14 mouse cellular contexts compared by ENCODE assay signal in the genomic region with DNA sequence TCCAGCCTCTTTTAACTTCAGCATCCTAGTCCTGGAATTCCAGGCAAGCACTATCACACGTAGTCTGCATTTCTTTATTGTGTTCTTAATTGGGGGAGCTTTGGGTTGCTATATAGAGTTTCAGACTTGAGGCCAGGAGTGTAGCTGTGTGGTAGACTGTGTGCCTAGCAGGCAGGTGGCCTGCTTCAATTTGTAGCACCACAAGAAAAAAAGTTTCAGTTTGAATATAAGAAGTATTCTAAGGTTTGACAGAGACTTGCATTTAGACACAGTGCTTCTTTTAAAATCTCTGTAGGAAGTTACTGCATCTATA. TPM values are rescaled to one million over a fixed set of nuclear protein-coding genes. Genes with fewer than 3 reads are reported as not detected.
DNase-seq lines count a peak whose midpoint lies in the region; ATAC-seq lines count a peak whose summit lies in the region.
"Had no signal": no experiment of that assay in that cellular context is flagged by ENCODE, and none has a peak within 500 bp of the region (broad histone marks: within the 10 kb centered on the region; RNA-seq: fewer than 3 reads in every experiment).

No protein-coding gene starts in this region.

- intact Hi-C loops in heart, postnatal 36 days (cut with DNase I): loop anchor here (5.0 kb wide), 1 partner anchor 37 kb away; the partner anchor contains the start of genes Elf1 and Wbp4

- DNase-seq in heart, postnatal 36 days: no peak
- peak; percentile 66 for DNase-seq in thymus, postnatal 25 days
- DNase-seq in thymus, adult 18-20 months: no peak
- no peak for DNase-seq in liver, embryonic 13.5 days
- DNase-seq in frontal cortex, adult 2 months (ENCODE audit: extremely low spot score in 1 of 2, low spot score in 1 of 2): no peak
- DNase-seq: adrenal gland, postnatal 14 days; cerebellum, postnatal 36 days; kidney, adult 2 months; right cerebral cortex, postnatal 25 days had no signal

- H3K36me3 ChIP-seq in heart, embryonic 16.5 days (ENCODE audit: control insufficient read depth, insufficient read depth): no peaks in the 10 kb centered on the region
- no peaks in the 10 kb centered on the region for H3K36me3 ChIP-seq in liver, embryonic 13.5 days
- no peaks in the 10 kb centered on the region for H3K36me3 ChIP-seq in forebrain, embryonic 16.5 days (ENCODE audit: control insufficient read depth, insufficient read depth)
- H3K36me3 ChIP-seq: embryonic facial prominence, embryonic 15.5 days; forebrain, embryonic 15.5 days; limb, embryonic 15.5 days had no signal

- H3K9me3 ChIP-seq in heart, embryonic 16.5 days (replicated peaks; ENCODE audit: control insufficient read depth, low read length): no peaks in the 10 kb centered on the region
- no peaks in the 10 kb centered on the region for H3K9me3 ChIP-seq in liver, embryonic 13.5 days (replicated peaks)
- no peaks in the 10 kb centered on the region for H3K9me3 ChIP-seq in forebrain, embryonic 16.5 days (ENCODE audit: control insufficient read depth, low read length)
- H3K9me3 ChIP-seq: embryonic facial prominence, embryonic 15.5 days; forebrain, embryonic 15.5 days; limb, embryonic 15.5 days had no signal

- peak overlapping the region; percentile 42; the same call in 1 of the 2 replicates for H3K9ac ChIP-seq in heart, embryonic 16.5 days (ENCODE audit: low read length)
- peak overlapping the region; percentile 71 for H3K9ac ChIP-seq in liver, embryonic 13.5 days
- H3K9ac ChIP-seq in forebrain, embryonic 16.5 days (replicated peaks; ENCODE audit: low read depth, low read length): no peak overlapping the region
- H3K9ac ChIP-seq: embryonic facial prominence, embryonic 15.5 days; forebrain, embryonic 15.5 days; limb, embryonic 15.5 days had no signal

- H3K4me1 ChIP-seq in heart, embryonic 16.5 days (ENCODE audit: control insufficient read depth, insufficient read depth, low read length): peaks cover 25% of the 10 kb centered on the region
- H3K4me1 ChIP-seq in liver, embryonic 13.5 days (replicated peaks): peaks cover 84% of the 10 kb centered on the region
- H3K4me1 ChIP-seq in forebrain, embryonic 16.5 days (replicated peaks; ENCODE audit: control insufficient read depth, insufficient read depth, low read length): 0 out of 2 replicates have a peak, but pooled peaks cover 3% of the 10 kb centered on the region
- H3K4me1 ChIP-seq: forebrain, embryonic 15.5 days had no signal

- peak overlapping the region; percentile 17 for H3K4me3 ChIP-seq in heart, embryonic 16.5 days (ENCODE audit: low read length)
- peak overlapping the region; percentile 41 for H3K4me3 ChIP-seq in liver, embryonic 13.5 days (replicated peaks)
- no peak overlapping the region for H3K4me3 ChIP-seq in forebrain, embryonic 16.5 days (replicated peaks; ENCODE audit: low read length)
- H3K4me3 ChIP-seq: embryonic facial prominence, embryonic 15.5 days; forebrain, embryonic 15.5 days; limb, embryonic 15.5 days had no signal

- peak overlapping the region; percentile 37 for H3K4me2 ChIP-seq in heart, embryonic 16.5 days (ENCODE audit: low read depth, low read length)
- peak overlapping the region; percentile 62 for H3K4me2 ChIP-seq in liver, embryonic 13.5 days
- no peak overlapping the region for H3K4me2 ChIP-seq in forebrain, embryonic 16.5 days (ENCODE audit: low read length)
- H3K4me2 ChIP-seq: embryonic facial prominence, embryonic 15.5 days; forebrain, embryonic 15.5 days; limb, embryonic 15.5 days had no signal

- no peaks in the 10 kb centered on the region for H3K27me3 ChIP-seq in heart, embryonic 16.5 days (ENCODE audit: control insufficient read depth, insufficient read depth, low read length)
- no peaks in the 10 kb centered on the region for H3K27me3 ChIP-seq in liver, embryonic 13.5 days
- no peaks in the 10 kb centered on the region for H3K27me3 ChIP-seq in forebrain, embryonic 16.5 days (replicated peaks; ENCODE audit: control insufficient read depth, insufficient read depth, low read length)
- H3K27me3 ChIP-seq: embryonic facial prominence, embryonic 15.5 days; forebrain, embryonic 15.5 days; limb, embryonic 15.5 days had no signal

- peak overlapping the region; percentile 45 for H3K27ac ChIP-seq in heart, embryonic 16.5 days (ENCODE audit: low read length)
- H3K27ac ChIP-seq in liver, embryonic 13.5 days: peak overlapping the region; percentile 79
- H3K27ac ChIP-seq in forebrain, embryonic 16.5 days (ENCODE audit: low read length): no peak overlapping the region
- H3K27ac ChIP-seq: embryonic facial prominence, embryonic 15.5 days; forebrain, embryonic 15.5 days had no signal

- 51% methylated on average over 1 of the region's 1 CpGs for WGBS in heart, embryonic 16.5 days
- WGBS in liver, embryonic 13.5 days (ENCODE audit: insufficient replicate concordance): 55% methylated on average over 1 of the region's 1 CpGs
- 16% methylated on average over 1 of the region's 1 CpGs for WGBS in forebrain, embryonic 16.5 days

- ATAC-seq in heart, embryonic 16.5 days (replicated peaks; ENCODE audit: extremely low read depth, insufficient read depth, low FRiP score): no peak
- ATAC-seq in liver, embryonic 13.5 days (ENCODE audit: low read depth): no peak
- ATAC-seq in forebrain, embryonic 16.5 days: no peak
- ATAC-seq: forebrain, embryonic 15.5 days had no signal

RNA-seq across cellular contexts. Expression of gene Wbp4, which starts 38.3 kb away (rescaled TPM):
- polyA plus RNA-seq in heart, embryonic 16.5 days (2015; fragmentation: Nextera tagmentation; extraction: Ambion mirVana): 26.8 and 27.6 TPM in 2 replicates
- total RNA-seq in heart, postnatal 36 days (2021): 10 to 100 TPM; 20.7 to 22.0 TPM
- 17.6 and 20.6 TPM in 2 replicates for polyA plus RNA-seq in liver, embryonic 13.5 days (2015; fragmentation: Nextera tagmentation; extraction: Ambion mirVana)
- polyA plus RNA-seq in frontal cortex, adult 2 months (2012; rRNA removed): 27.1 and 30.3 TPM in 2 replicates
- 42.2 and 42.5 TPM in 2 replicates for polyA plus RNA-seq in forebrain, embryonic 16.5 days (2015; fragmentation: Nextera tagmentation; extraction: Ambion mirVana)

RNA-seq across cellular contexts. Expression of gene Elf1, which starts 38.6 kb away (rescaled TPM):
- polyA plus RNA-seq in heart, embryonic 16.5 days (2015; fragmentation: Nextera tagmentation; extraction: Ambion mirVana): 9.9 and 12.3 TPM in 2 replicates
- total RNA-seq in heart, postnatal 36 days (2021): 10 to 100 TPM; 13.8 to 17.4 TPM
- polyA plus RNA-seq in liver, embryonic 13.5 days (2015; fragmentation: Nextera tagmentation; extraction: Ambion mirVana): 11.9 and 13.8 TPM in 2 replicates
- polyA plus RNA-seq in frontal cortex, adult 2 months (2012; rRNA removed): 4.5 and 5.9 TPM in 2 replicates
- 2.7 and 3.3 TPM in 2 replicates for polyA plus RNA-seq in forebrain, embryonic 16.5 days (2015; fragmentation: Nextera tagmentation; extraction: Ambion mirVana)
